Mouse (Mus musculus) spleen, postnatal 4 days (tissue): ENCODE data around the gene Rlf.
"Not testable (repeated sequence)": the region's sequence is repeated elsewhere in the genome, so short reads cannot be mapped to it uniquely, and the experiment has no call there.

Experiments
- DNase-seq, 2 experiments: peaks; one replicate each; pipeline ENCODE4 v3.0.0; 2022; ENCODE audit warnings: low spot score in 2 of 2

Rlf gene

DNA sequence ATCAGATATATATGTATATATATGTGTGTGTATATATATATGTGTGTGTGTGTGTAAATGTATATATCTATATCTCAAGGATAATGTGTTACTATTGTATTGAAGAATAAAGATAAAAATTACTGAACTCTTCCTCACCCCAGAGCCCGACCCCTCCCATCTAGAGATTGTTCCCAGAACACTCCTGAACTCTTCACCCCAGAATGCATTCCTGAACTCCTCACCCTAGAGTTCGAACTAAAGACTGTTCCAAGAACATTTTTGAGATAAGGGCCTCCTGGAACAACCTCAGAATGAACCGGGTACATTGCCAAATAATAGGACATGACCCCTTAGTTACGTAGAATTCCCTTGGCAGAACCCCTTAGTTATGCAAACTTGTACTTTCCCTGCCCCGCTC lies 48.2 kb downstream of the Rlf start:
- DNase-seq, result not testable (repeated sequence)

DNA sequence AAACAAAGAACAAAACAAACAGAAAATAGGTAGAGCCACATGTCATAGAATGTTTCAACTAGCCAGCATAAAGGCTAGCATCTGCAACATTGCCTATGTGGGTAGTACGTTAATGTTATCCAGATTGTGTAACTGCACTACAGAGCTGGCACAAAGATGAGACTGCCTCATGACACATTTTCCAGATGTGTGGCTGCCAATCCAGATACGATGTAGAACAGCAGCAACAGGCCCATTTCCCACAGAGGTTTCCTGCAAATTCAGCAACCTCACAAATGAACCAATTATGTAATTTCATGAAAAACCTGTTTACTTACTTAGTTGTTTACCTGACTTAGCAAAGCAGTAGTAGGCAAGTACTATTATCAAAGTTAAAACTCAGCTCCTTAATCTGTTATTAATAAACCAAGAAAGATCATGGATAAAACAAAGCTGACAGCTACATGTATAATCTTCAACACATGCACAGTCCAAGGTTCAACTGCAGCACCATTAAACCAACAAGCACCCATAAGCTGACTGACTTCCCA lies 51.3 kb downstream of the Rlf start:
- no peak for DNase-seq

DNA sequence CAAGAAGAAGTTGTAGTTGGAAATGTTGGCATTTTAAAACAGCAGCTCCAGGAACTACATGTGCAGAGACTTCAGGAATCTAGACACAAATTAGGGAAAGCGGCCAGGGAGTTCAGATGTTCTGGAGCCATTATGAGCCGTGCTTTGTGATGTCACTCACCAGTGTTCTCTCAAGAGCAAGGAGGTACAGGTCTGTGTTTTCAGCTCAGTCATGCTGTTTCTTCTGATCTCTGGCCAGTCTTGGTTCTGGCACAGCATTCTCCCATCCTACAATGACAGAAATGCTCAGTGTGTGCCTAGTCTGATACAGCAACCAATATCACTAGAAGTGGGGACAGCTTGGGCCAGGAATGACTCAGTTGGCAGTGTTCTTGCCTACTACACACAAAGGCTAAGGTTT lies 105.8 kb downstream of the Rlf start, which contains the start of gene Tmco2:
Gene Tmco2, minus strand, starts transcription at position 101 of the 400 bp plus-strand sequence.
- no peak for DNase-seq

DNA sequence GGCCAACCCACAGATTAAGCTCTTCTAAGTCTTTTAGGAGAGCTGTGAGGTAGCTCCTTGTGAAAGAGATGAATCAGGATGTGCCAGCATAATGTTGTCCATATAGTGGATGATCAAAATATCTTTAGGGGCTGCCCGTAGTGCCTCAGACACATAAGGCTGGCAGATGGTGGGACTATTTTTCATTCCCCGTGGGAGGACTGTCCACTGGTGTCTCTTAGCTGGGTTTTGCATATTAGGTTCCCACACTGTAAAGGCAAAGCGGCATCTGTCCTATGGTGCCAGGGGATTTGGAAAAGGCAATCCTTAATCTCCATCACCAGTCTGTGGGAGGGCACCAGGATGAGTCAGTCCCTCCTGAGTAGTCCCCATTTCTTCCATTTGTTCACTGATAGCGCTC lies 111.6 kb downstream of the Rlf start:
- DNase-seq, result no peak

DNA sequence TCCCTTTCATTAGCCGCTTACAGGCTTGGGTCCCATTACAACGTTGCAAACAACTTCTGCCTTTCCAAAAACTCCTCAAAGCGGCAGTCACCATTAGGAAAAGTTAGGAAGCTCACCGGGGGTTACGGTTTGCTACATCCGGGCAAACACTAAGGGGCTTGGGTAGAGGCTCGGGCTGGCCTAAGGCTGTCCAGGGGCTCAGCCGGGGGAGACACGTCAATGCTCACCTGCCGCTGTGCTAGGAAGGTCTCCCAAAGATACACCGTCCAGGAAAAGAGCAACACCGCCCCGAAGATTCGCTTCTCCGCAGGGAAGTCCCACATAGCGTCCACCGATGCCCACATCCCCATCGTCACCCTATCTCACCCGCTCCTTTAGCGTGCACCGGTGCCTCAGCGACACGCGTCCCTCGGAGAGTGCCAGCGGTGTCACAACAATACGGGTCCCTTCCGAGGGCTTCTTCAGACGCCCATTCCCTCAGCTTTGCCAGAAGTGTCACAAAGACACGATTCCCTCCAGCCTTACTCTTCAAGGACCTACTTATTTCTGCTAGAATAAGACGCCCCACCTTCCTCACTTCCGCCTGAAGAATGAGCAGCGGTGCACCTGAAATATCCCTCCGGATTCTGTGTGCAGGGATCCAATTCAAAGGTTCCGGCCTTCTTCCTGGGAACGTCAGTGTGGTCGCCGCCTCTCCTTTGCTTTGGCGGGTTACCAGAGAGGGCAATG lies 117.1 kb downstream of the Rlf start, which contains the start of gene Zmpste24:
Gene Zmpste24, minus strand, starts transcription at position 592 of the 729 bp plus-strand sequence.
- peak; percentile 83 to 91 for DNase-seq
